Mouse (Mus musculus) embryonic facial prominence, embryonic 12.5 days (tissue): ENCODE measurements around the gene Unc5b. TPM values are rescaled to one million over a fixed set of nuclear protein-coding genes. Genes with fewer than 3 reads are reported as not detected.

Experiments used
- polyA plus RNA-seq: library from polyadenylated mRNA; unstranded; fragments of >200 nt; fragmentation: Nextera tagmentation; extraction: Ambion mirVana; gene quantifications from 2 replicates; pipeline ENCODE4 v1.2.1, GENCODE M21; 2016

Gene Unc5b
- polyA plus RNA-seq, 1 experiment from 2014 or later, result 6.3 TPM

Other genes with a start within 250 kb of the Unc5b start
- 0.75 and 0.90 TPM in 2 replicates for gene Cdh23, start 135.1 kb downstream of the Unc5b start, polyA plus RNA-seq
- 12.2 and 13.0 TPM in 2 replicates for gene Slc29a3, start 78.8 kb downstream of the Unc5b start, polyA plus RNA-seq